Mouse (Mus musculus) left cerebral cortex, adult 2 months (tissue): ENCODE measurements at regions not wholly inside any gene's neighbourhood (a gene's known extent, or its start where the extent isn't known, plus 50 kb on each side); places are given as distances from the start of the nearest gene placed in this dataset.

Experiments used
- DNase-seq, 2 experiments: peaks; one replicate each; pipeline ENCODE4 v3.0.0; 2021 to 2022; ENCODE audit warnings: low spot score in 2 of 2, mixed read lengths in 1 of 2; ENCODE audit errors: extremely low spot score in 1 of 2
- H3K27ac ChIP-seq: fragments of 200-600 bp; 2 replicates; pipeline ENCODE4 v1.8.1; 2022
- H3K4me3 ChIP-seq: fragments of 200-600 bp; 2 replicates; pipeline ENCODE4 v1.8.1; 2022
- CTCF ChIP-seq: fragments of 200-600 bp; IDR thresholded peaks from 2 replicates; pipeline ENCODE4 v1.8.1; 2022; ENCODE audit warnings: antibody characterized with exemption, mild to moderate bottlenecking, moderate library complexity
- intact Hi-C: fragments of 180-260 bp; cut with DNase I; formaldehyde crosslinking; loops from one replicate; pipeline ENCODE4 v1.15.1; 2025

DNA sequence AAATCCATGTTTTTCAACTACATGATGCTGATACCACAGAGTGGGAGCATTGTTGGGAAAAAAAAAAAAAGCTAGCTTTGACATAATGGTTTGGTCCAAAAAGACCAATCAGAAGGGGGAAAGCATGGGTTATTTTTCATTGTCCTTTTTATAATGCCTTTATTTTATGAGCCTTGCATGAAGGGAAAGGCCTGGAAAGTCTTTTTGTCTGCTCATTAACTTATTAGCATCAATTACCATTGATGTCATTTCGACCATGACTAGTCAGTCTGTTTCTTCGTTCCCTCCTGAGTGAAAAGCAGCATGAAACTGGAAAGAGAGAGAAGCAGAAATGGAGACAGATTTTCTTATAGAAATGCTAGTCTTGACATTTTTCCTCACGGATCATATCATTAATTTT lies 532.2 kb upstream of the Gm28269 start:
- no peak for DNase-seq
- no peak for TF ChIP-seq CTCF
- H3K27ac ChIP-seq = no peak overlapping the region
- H3K4me3 ChIP-seq = no peak overlapping the region
- intact Hi-C loops = loop anchor here (10.0 kb wide), 1 partner anchor 62 kb away; no protein-coding TSS in a partner anchor

DNA sequence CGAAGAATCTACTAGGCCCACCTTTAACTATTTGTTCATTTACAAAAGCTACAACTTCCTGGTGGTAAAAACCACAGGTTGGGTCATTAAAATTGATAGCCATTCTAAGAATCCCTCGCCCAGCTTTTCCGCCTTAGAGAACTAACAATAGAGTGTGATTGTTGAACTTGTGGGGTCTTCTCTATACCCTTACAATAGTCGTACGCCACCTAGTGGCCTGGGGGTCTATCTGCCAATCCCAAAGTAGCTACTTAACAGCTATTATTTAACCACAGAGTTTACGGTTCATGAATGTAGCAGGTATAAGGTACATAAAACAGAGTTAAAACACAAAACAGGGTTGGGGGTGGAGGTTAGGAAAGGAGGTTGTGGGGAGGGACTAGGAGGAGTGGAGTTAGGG lies 504.1 kb upstream of the Gm28269 start:
- no peak for TF ChIP-seq CTCF
- Histone ChIP-seq H3K4me3 (no peak overlapping the region), H3K27ac (no peak overlapping the region)
- intact Hi-C loops = no loop called here
- DNase-seq = no peak
